12 mouse cellular contexts compared by ENCODE assay signal in the genomic region with DNA sequence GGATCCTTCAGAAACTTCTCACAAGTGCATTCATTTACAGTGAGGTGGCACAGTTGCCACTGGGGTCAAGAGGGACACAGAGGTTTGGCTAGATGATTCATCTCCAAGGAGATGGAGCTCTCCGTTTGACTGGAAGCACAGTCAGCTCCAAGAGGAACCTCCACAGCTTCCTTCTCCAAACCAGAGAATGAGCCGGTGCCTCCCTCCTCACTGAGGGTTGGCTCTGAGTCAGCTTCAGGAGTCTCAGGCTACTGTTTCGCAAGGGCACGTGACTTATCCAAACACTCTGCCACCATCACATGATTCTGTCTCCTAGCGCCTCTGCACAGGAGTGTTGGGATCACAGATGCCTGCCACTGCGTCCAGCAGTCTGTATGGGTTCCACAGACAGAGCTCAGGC.
DNase-seq lines count a peak whose midpoint lies in the region; ATAC-seq lines count a peak whose summit lies in the region.
"Had no signal": no experiment of that assay in that cellular context is flagged by ENCODE, and none has a peak within 500 bp of the region (broad histone marks: within the 10 kb centered on the region; RNA-seq: fewer than 3 reads in every experiment).

No protein-coding gene starts in this region.

- peak; percentile 42 for DNase-seq in kidney, adult 11 months
- DNase-seq in urinary bladder, postnatal 14 days (ENCODE audit: low spot score) = peak; percentile 24
- no peak for DNase-seq in urinary bladder, postnatal 10 days (ENCODE audit: low spot score)
- DNase-seq in limb, embryonic 10.5 days (ENCODE audit: low spot score) = no peak
- peak; percentile 78 for DNase-seq in yolk sac, embryonic 10.5 days (ENCODE audit: low spot score)
- DNase-seq in neural tube, embryonic 10.5 days (ENCODE audit: extremely low spot score, low spot score) = no peak
- no peak for DNase-seq in spleen, postnatal 36 days (ENCODE audit: low spot score in 2 of 2)
- DNase-seq: cerebellum, adult 11 months; thymus, postnatal 36 days had no signal

- ATAC-seq in kidney, embryonic 16.5 days (ENCODE audit: low FRiP score, low TSS enrichment) = no peak

- no peak overlapping the region for H3K9ac ChIP-seq in kidney, embryonic 16.5 days (replicated peaks; ENCODE audit: low read length)
- H3K9ac ChIP-seq: limb, embryonic 13.5 days had no signal

- H3K9me3 ChIP-seq in kidney, embryonic 16.5 days (ENCODE audit: low read length) = no peaks in the 10 kb centered on the region
- no peaks in the 10 kb centered on the region for H3K9me3 ChIP-seq in limb, embryonic 10.5 days (replicated peaks)
- H3K9me3 ChIP-seq: limb, embryonic 13.5 days had no signal

- peaks cover 9% of the 10 kb centered on the region for H3K4me1 ChIP-seq in kidney, embryonic 16.5 days (ENCODE audit: insufficient read depth, low read length)
- peaks cover 49% of the 10 kb centered on the region for H3K4me1 ChIP-seq in limb, embryonic 10.5 days

- peaks cover 11% of the 10 kb centered on the region for H3K36me3 ChIP-seq in kidney, embryonic 16.5 days (ENCODE audit: insufficient read depth, low read length)
- H3K36me3 ChIP-seq in limb, embryonic 10.5 days = peaks cover 11% of the 10 kb centered on the region

- no peaks in the 10 kb centered on the region for H3K27me3 ChIP-seq in kidney, embryonic 16.5 days (ENCODE audit: insufficient read depth, low read length)
- H3K27me3 ChIP-seq in limb, embryonic 10.5 days (ENCODE audit: low read depth, poor library complexity, severe bottlenecking) = no peaks in the 10 kb centered on the region
- H3K27me3 ChIP-seq: limb, embryonic 13.5 days had no signal

- H3K4me3 ChIP-seq in kidney, embryonic 16.5 days (ENCODE audit: low read length) = no peak overlapping the region
- H3K4me3 ChIP-seq in limb, embryonic 10.5 days = no peak overlapping the region
- H3K4me3 ChIP-seq: heart, adult 2 months; limb, embryonic 13.5 days had no signal

- H3K4me2 ChIP-seq in kidney, embryonic 16.5 days (replicated peaks; ENCODE audit: low read depth, low read length) = no peak overlapping the region
- H3K4me2 ChIP-seq: limb, embryonic 13.5 days had no signal

- no peak overlapping the region for H3K27ac ChIP-seq in kidney, embryonic 16.5 days (ENCODE audit: low read length)
- H3K27ac ChIP-seq in limb, embryonic 10.5 days = peak overlapping the region; percentile 4; the same call in 1 of the 2 replicates
- H3K27ac ChIP-seq: heart, adult 2 months; limb, embryonic 13.5 days had no signal

- 50% methylated on average over 6 of the region's 6 CpGs for whole genome bisulfite sequencing in kidney, embryonic 16.5 days
- WGBS in limb, embryonic 10.5 days = 80% methylated on average over 6 of the region's 6 CpGs

Comparison
In these comparisons a context has a peak if more than half of its experiments do, and no peak if none do; other contexts are left out.
1. DNase-seq: peak in kidney, adult 11 months (single experiment), urinary bladder, postnatal 14 days (single experiment) and yolk sac, embryonic 10.5 days (single experiment); none in urinary bladder, postnatal 10 days (single experiment), limb, embryonic 10.5 days (single experiment), neural tube, embryonic 10.5 days (single experiment) and spleen, postnatal 36 days (0 of 2).